Mouse (Mus musculus) colon, adult 2 months (tissue): ENCODE data around the gene Ccer1. TPM values are rescaled to one million over a fixed set of nuclear protein-coding genes. Genes with fewer than 3 reads are reported as not detected.

Source experiments
- polyA plus RNA-seq: library from polyadenylated mRNA; depleted of rRNA; stranded (reverse); fragments of >200 nt; gene quantifications from 2 replicates; pipeline ENCODE4 v1.2.3, GENCODE M21; 2012; rRNA removed

Gene Ccer1
- polyA plus RNA-seq: not detected in 2 replicates

DNA sequence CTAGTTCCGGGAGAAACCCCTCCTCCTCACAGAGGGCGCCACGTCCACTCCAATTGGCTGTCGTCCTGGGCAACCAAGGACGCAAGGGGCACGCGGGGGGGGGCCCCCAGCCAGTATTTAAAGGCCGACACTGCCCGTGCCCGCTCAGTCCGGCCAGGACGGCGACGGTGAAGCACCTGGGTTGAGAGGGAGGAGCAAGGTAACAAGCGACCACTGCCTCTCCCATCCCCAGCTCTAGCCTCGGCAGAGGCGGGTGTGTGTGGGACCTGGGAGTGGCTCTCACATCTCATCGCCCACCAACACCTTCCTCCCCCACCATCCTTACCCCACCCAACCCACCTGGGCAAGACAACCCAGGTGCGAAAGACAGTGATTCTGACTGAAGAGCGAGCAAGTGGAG is at the start of gene Ccer1:
Gene Ccer1, plus strand, starts transcription at position 147 of the 400 bp plus-strand sequence.

DNA sequence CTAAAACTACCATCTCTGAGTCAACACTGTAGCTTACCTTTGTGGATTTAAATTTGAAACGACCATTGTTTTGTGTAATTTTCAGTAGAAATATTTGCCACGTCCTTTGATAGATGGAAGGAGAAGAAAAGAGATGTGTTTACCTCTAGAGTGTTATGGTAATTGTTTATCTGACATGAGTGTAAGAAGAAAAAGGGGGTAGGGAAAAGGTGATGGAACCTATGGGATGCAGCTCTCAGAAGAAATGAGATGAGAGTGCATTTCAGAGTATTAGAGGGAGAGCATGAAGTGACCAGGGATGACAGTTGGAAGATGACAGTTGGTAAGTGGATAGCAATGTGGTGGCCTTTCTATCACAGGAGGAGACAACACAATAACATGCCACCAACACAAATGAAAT is 49.1 kb upstream of the Ccer1 start, which contains the start of gene Epyc:
Gene Epyc, plus strand, starts transcription at position 301 of the 400 bp plus-strand sequence.

DNA sequence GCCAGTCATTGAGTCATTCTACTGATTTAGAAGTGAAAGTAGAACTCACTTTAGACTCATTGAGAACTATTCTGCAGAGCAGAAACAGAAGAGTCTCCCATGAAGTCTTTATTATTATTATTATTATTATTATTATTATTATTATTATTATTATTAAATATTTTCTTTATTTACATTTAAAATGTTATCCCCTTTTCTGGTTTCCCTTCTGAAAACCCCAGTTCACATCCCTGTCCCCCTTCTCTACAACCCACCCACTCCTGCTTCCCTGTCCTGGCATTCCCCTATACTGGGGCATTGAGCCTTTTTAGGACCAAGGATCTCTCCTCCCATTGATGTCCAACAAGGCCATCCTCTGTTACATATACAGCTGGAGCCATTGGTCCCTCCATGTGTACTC is 33.8 kb downstream of the Ccer1 start, which contains the start of gene C030005K15Rik:
Gene C030005K15Rik, minus strand, starts transcription at position 101 of the 400 bp plus-strand sequence.

Other genes with a start within 250 kb of the Ccer1 start
- gene Dcn, start 213.4 kb upstream of the Ccer1 start, polyA plus RNA-seq: 104 and 118 TPM in 2 replicates
- gene Lum, start 127.9 kb upstream of the Ccer1 start, polyA plus RNA-seq: 12.1 and 15.0 TPM in 2 replicates
- gene Kera, start 86.2 kb upstream of the Ccer1 start, polyA plus RNA-seq: not detected in 2 replicates
- gene Epyc, start 49.0 kb upstream of the Ccer1 start, polyA plus RNA-seq: not detected in 2 replicates
- not detected in 2 replicates for gene C030005K15Rik, start 33.7 kb downstream of the Ccer1 start, polyA plus RNA-seq